ENCODE assay signal across 21 mouse cellular contexts in genomic region chr17:83727707-83728106, GRCm38 (mm10). TPM values are rescaled to one million over a fixed set of nuclear protein-coding genes. Genes with fewer than 3 reads are reported as not detected.
A peak's percentile ranks its signal among the peaks of the same experiment; 100 is the strongest.
DNase-seq lines count a peak whose midpoint lies in the region.
"Had no signal": no experiment of that assay in that cellular context is flagged by ENCODE, and none has a peak within 500 bp of the region (broad histone marks: within the 10 kb centered on the region; RNA-seq: fewer than 3 reads in every experiment).

No protein-coding gene starts in this region.

- no peak overlapping the region for H3K4me3 ChIP-seq in brown adipose tissue, adult 24 weeks (ENCODE audit: insufficient read depth, low read depth, low read length)
- H3K4me3 ChIP-seq: heart, adult 2 months; heart, embryonic 15.5 days; hindbrain, embryonic 15.5 days; limb, embryonic 15.5 days; neural tube, embryonic 15.5 days had no signal

- H3K27ac ChIP-seq in brown adipose tissue, adult 24 weeks (replicated peaks; ENCODE audit: low read depth, low read length) = 0 out of 2 replicates have a peak overlapping the region, but pooled peaks have one; percentile 18
- H3K27ac ChIP-seq: heart, adult 2 months; heart, embryonic 15.5 days; hindbrain, embryonic 15.5 days; limb, embryonic 15.5 days; neural tube, embryonic 15.5 days had no signal

- H3K4me1 ChIP-seq in brown adipose tissue, adult 24 weeks (ENCODE audit: control insufficient read depth, insufficient read depth, insufficient read length, low read length) = peaks cover 6% of the 10 kb centered on the region; the same call in 1 of the 2 replicates

- peak; percentile 83 for DNase-seq in heart, adult 11 months
- DNase-seq in heart, adult 8-10 months (ENCODE audit: low spot score) = no peak
- DNase-seq in testis, postnatal 10 days (ENCODE audit: low spot score) = peak; percentile 39
- no peak for DNase-seq in testis, postnatal 14 days (ENCODE audit: low spot score)
- no peak for DNase-seq in adrenal gland, adult 18-20 months (ENCODE audit: low spot score in 2 of 2)
- DNase-seq in adrenal gland, adult 8-10 months = no peak
- no peak for DNase-seq in cerebellum, postnatal 10 days
- DNase-seq: cerebellum, adult 2 months; gastrocnemius, postnatal 14 days; heart, adult 2 months; heart, postnatal 4 days; kidney, adult 8-10 months; kidney, postnatal 10 days; left cerebral cortex, postnatal 4 days; lung, embryonic 14.5 days; lung, postnatal 4 days had no signal

RNA-seq across cellular contexts. Expression of gene Mta3, which starts 21.7 kb away (rescaled TPM):
- total RNA-seq in heart, adult 8-10 months (2022) = 10 to 100 TPM; 17.6 to 19.6 (median 18.6) TPM
- 22.4 and 31.3 TPM in 2 replicates for polyA plus RNA-seq in brown adipose tissue, adult 24 weeks (2012; ENCODE audit: insufficient read depth, insufficient read length, missing spikeins)
- 10 to 100 TPM; 44.2 to 52.3 TPM for total RNA-seq in adrenal gland, adult 18-20 months (2021)
- total RNA-seq in adrenal gland, adult 8-10 months (2022) = 10 to 100 TPM; 66.2 to 96.2 (median 82.9) TPM

Comparison
In these comparisons a context has a peak if more than half of its experiments do, and no peak if none do; other contexts are left out.
1. DNase-seq: peak in heart, adult 11 months (single experiment) and testis, postnatal 10 days (single experiment); none in heart, adult 8-10 months (single experiment), testis, postnatal 14 days (single experiment), adrenal gland, adult 18-20 months (0 of 2), adrenal gland, adult 8-10 months (single experiment) and cerebellum, postnatal 10 days (0 of 2).